Mouse (Mus musculus) lung, postnatal 0 days (tissue): ENCODE results near the gene Mgat4e. TPM values are rescaled to one million over a fixed set of nuclear protein-coding genes. Genes with fewer than 3 reads are reported as not detected.

Experiments used
- ATAC-seq: fragments of 200-750 bp; cut with Nextera tagmentation; 2 replicates; pipeline ENCODE4 v1.8.0; 2017; ENCODE audit warnings: moderate library complexity
- DNase-seq: peaks from one replicate; pipeline ENCODE4 v3.0.0-alpha.2; 2016; ENCODE audit warnings: low spot score
- H3K27ac ChIP-seq: fragments of 300-500 bp; sonication (generic); 2 replicates; pipeline ENCODE4 v1.5.1; 2014; ENCODE audit warnings: antibody characterized with exemption, mild to moderate bottlenecking, low read length, mixed read lengths
- H3K27me3 ChIP-seq: fragments of 300-500 bp; sonication (generic); replicated peaks from 2 replicates; pipeline ENCODE4 v1.6.1; 2014; ENCODE audit warnings: low read length, mixed read lengths; ENCODE audit not compliant: insufficient read depth
- H3K36me3 ChIP-seq: fragments of 300-500 bp; sonication (generic); 2 replicates; pipeline ENCODE4 v1.6.1; 2014; ENCODE audit warnings: low read length, mixed read lengths; ENCODE audit not compliant: insufficient read depth
- H3K4me1 ChIP-seq: fragments of 300-500 bp; sonication (generic); 2 replicates; pipeline ENCODE4 v1.6.1; 2014; ENCODE audit warnings: antibody characterized with exemption, low read depth, low read length, mixed read lengths; ENCODE audit not compliant: insufficient read depth
- H3K4me2 ChIP-seq: fragments of 300-500 bp; sonication (generic); replicated peaks from 2 replicates; pipeline ENCODE4 v1.6.1; 2014; ENCODE audit warnings: low read depth, mild to moderate bottlenecking, low read length, moderate library complexity, mixed read lengths
- H3K4me3 ChIP-seq: fragments of 300-500 bp; sonication (generic); 2 replicates; pipeline ENCODE4 v1.5.1; 2014; ENCODE audit warnings: low read depth, low read length
- H3K9ac ChIP-seq: fragments of 300-500 bp; sonication (generic); replicated peaks from 2 replicates; pipeline ENCODE4 v1.6.1; 2014; ENCODE audit warnings: low read depth, mild to moderate bottlenecking
- H3K9me3 ChIP-seq: fragments of 300-500 bp; sonication (generic); 2 replicates; pipeline ENCODE4 v1.6.1; 2016; ENCODE audit warnings: low read length, mixed read lengths
- CTCF ChIP-seq: IDR thresholded peaks from 2 replicates; pipeline ENCODE4 v1.5.1; 2016; ENCODE audit warnings: antibody characterized with exemption, mild to moderate bottlenecking
- EP300 ChIP-seq: IDR thresholded peaks from 2 replicates; pipeline ENCODE4 v1.6.1; 2016; ENCODE audit warnings: antibody characterized with exemption, mild to moderate bottlenecking, control low read depth
- WGBS: fragments of 180-500 bp; shearing (Covaris S2); extraction: QIAGEN DNeasy Blood & Tissue Kit; methylation state at CpG from one replicate; pipeline ENCODE4 v1.1.7; 2014; 5-methylcytosine and 5-hydroxymethylcytosine counted together
- polyA plus RNA-seq: library from polyadenylated mRNA; unstranded; fragments of >200 nt; fragmentation: Nextera tagmentation; extraction: Ambion mirVana; gene quantifications from 2 replicates; pipeline ENCODE4 v1.2.1, GENCODE M21; 2015

Mgat4e gene
- polyA plus RNA-seq, 1 experiment from 2014 or later, result not detected

- peaks cover 12% of the 10 kb centered on the region; the same call in 1 of the 2 replicates for H3K4me1 ChIP-seq
- WGBS, result 84% methylated on average over 3 of the region's 3 CpGs
- ATAC-seq (no peak), DNase-seq (no peak)
- H3K36me3 ChIP-seq, result no peaks in the 10 kb centered on the region
- TF ChIP-seq EP300, result no peak
- no peak for TF ChIP-seq CTCF
- no peak overlapping the region for H3K9ac ChIP-seq
- H3K27me3 ChIP-seq, result no peaks in the 10 kb centered on the region
- no peak overlapping the region for H3K27ac ChIP-seq
- H3K4me3 ChIP-seq, result no peak overlapping the region
- H3K9me3 ChIP-seq, result no peaks in the 10 kb centered on the region
- H3K4me2 ChIP-seq, result no peak overlapping the region
These were observed 14.2 kb upstream of the Mgat4e start for GRCm38 (mm10) chr1:134563726-134564125.

- H3K9ac ChIP-seq, result 0 out of 2 replicates have a peak overlapping the region, but pooled peaks have one; percentile 95
- TF ChIP-seq EP300 (no peak), CTCF (no peak)
- no peaks in the 10 kb centered on the region for H3K27me3 ChIP-seq
- peaks cover 12% of the 10 kb centered on the region; the same call in 1 of the 2 replicates for H3K4me1 ChIP-seq
- H3K9me3 ChIP-seq, result no peaks in the 10 kb centered on the region
- DNase-seq (no peak), ATAC-seq (no peak)
- H3K4me3 ChIP-seq, result no peak overlapping the region
- H3K4me2 ChIP-seq, result no peak overlapping the region
- H3K27ac ChIP-seq, result no peak overlapping the region
- no peaks in the 10 kb centered on the region for H3K36me3 ChIP-seq
These were observed 13.0 kb upstream of the Mgat4e start for GRCm38 (mm10) chr1:134562457-134562856.

- H3K27me3 ChIP-seq, result no peaks in the 10 kb centered on the region
- peak overlapping the region; percentile 95 for H3K9ac ChIP-seq
- WGBS, result 17% methylated on average over 7 of the region's 7 CpGs
- H3K4me1 ChIP-seq, result peaks cover 12% of the 10 kb centered on the region; the same call in 1 of the 2 replicates
- H3K27ac ChIP-seq, result 0 out of 2 replicates have a peak overlapping the region, but pooled peaks have one; percentile 20
- DNase-seq, result no peak
- H3K4me3 ChIP-seq, result peak overlapping the region; percentile 97
- no peaks in the 10 kb centered on the region for H3K36me3 ChIP-seq
- no peak for ATAC-seq
- peak overlapping the region; percentile 84 for H3K4me2 ChIP-seq
- H3K9me3 ChIP-seq, result no peaks in the 10 kb centered on the region
- TF ChIP-seq EP300 (no peak), CTCF (no peak)
These were observed 12.3 kb upstream of the Mgat4e start for GRCm38 (mm10) chr1:134561770-134562143.

DNA sequence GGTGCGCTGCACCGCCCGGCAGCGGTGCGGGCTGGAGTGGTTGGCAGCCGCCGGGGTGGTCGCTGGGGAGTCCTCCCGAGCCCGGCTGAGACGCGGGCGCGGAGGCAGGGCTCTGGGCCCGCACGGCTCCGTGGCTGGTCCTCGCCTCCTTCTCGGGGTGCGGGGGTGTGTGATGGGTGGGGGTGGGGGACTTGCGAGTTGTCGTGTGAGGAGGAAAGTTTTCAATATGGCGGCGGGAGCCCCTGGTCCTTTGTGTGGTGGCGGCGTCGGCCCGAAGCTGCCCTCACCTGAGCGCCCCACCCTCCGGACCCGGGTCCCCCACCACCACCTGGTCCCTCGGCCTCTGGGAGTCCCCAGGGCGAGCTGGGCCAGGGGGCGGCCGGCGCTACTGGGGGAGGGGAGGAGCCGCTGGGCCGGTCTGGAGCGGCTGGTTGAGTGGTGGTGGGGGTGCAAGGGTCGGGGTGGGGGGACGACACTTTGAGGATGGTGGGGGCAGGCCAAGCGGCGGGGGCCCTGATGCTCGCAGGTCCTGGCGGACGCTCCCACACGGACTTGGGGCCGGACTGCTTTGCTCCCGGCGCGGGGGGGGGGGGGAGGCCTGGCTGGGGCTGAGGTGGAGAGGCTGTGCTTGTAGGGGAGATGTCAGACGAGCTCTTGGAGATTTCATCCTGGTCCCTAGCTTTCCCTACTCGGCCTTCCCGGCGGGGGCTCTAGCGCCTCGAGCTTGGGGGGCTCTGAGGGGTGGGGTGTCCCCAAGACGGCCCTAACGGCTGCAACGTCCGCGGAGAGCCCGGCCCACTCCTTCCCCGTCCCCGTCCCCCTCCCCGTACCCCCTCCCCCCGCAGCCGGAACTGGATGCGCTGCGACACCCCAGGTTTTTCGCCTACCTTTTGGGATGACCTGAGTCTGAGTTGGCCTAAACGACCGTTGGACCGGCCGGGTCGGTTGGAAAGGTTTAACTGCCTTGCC lies 11.6 kb upstream of the Mgat4e start:
- no peaks in the 10 kb centered on the region for H3K36me3 ChIP-seq
- H3K4me2 ChIP-seq, result peak overlapping the region; percentile 84
- whole genome bisulfite sequencing, result 6% methylated on average over 34 of the region's 76 CpGs
- no peaks in the 10 kb centered on the region for H3K9me3 ChIP-seq
- ATAC-seq (peak; percentile 1; the same call in 1 of the 2 replicates), DNase-seq (peak; percentile 53)
- H3K27me3 ChIP-seq, result no peaks in the 10 kb centered on the region
- peaks cover 14% of the 10 kb centered on the region; the same call in 1 of the 2 replicates for H3K4me1 ChIP-seq
- H3K9ac ChIP-seq, result peak overlapping the region; percentile 95
- TF ChIP-seq EP300, result no peak
- no peak for TF ChIP-seq CTCF
- H3K4me3 ChIP-seq, result peak overlapping the region; percentile 97
- H3K27ac ChIP-seq, result peak overlapping the region; percentile 95

DNA sequence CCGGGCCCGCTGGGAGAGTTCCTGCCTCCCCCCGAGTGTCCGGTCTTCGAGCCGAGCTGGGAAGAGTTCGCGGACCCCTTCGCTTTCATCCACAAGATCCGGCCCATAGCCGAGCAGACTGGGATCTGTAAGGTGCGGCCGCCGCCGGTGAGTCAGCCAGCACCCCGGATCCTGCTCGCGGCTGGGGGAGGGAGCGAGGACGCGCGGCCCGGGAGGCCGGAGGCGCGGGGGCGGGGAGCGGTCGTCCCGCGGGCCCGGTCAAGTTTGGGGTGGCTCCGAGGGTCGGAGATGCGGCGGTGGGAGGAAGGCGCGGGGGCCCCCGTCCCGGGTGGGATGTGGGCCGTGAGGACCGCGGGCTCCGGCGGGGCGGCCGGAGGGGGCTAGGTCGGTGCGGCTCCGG lies 10.9 kb upstream of the Mgat4e start:
- peaks cover 17% of the 10 kb centered on the region; the same call in 1 of the 2 replicates for H3K4me1 ChIP-seq

GRCm38 (mm10) chr1:134559976-134560375 lies 10.5 kb upstream of the Mgat4e start, which contains the start of gene Kdm5b:
Gene Kdm5b, plus strand, starts transcription at chr1:134560171.
- no peaks in the 10 kb centered on the region for H3K27me3 ChIP-seq
- peak within 1 kb of the TSS; percentile 97 for H3K4me3 ChIP-seq
- peaks cover 17% of the 10 kb centered on the region; the same call in 1 of the 2 replicates for H3K4me1 ChIP-seq
- peak within 1 kb of the TSS; percentile 95 for H3K27ac ChIP-seq
- DNase-seq (peak; percentile 89), ATAC-seq (peak; percentile 26)
- H3K9me3 ChIP-seq, result no peaks in the 10 kb centered on the region
- TF ChIP-seq EP300, result peak; percentile 64; the same call in 1 of the 2 replicates
- no peak for TF ChIP-seq CTCF
- no peaks in the 10 kb centered on the region for H3K36me3 ChIP-seq
- WGBS, result under 1% methylated on average over 34 of the region's 34 CpGs
- peak within 1 kb of the TSS; percentile 95 for H3K9ac ChIP-seq
- H3K4me2 ChIP-seq, result peak within 1 kb of the TSS; percentile 84

More for the DNA sequence above, 10.9 kb upstream of the Mgat4e start:
- peak; percentile 40 for DNase-seq
- peak overlapping the region; percentile 84 for H3K4me2 ChIP-seq
- peak overlapping the region; percentile 97 for H3K4me3 ChIP-seq
- H3K27ac ChIP-seq, result peak overlapping the region; percentile 95
- no peaks in the 10 kb centered on the region for H3K36me3 ChIP-seq
- TF ChIP-seq EP300 (no peak), CTCF (no peak)
- peak overlapping the region; percentile 95 for H3K9ac ChIP-seq
- under 1% methylated on average over 41 of the region's 50 CpGs for WGBS
- no peaks in the 10 kb centered on the region for H3K9me3 ChIP-seq
- ATAC-seq, result peak; percentile 18
- no peaks in the 10 kb centered on the region for H3K27me3 ChIP-seq
